Mouse (Mus musculus): ENCODE results near the gene Teddm1a.

DNA sequence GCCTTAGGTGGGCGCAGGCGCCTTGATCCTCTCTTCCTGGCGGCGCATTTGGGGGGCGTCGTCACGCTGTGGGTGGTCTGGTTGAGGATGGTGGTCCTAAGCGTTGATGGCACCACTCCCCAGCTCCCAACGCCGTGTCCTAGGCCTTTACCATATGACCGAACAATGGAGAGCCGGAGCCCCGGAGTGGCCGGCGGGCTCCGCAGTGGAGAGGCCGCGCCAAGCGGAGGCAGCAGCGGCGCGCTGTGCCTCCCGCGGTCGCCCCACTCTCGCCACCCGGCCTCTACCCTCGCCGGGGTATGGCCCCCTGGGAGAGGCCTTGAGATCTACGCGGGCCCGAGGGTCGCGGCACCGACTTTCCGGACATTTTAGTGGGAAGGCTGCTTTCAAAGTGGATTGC is 8.8 kb downstream of the Teddm1a start:
- TF ChIP-seq POLR2A (IDR thresholded peaks at IDR 0.05; ENCODE audit: insufficient read depth, low read depth, low read length) (no peak), CTCF (IDR thresholded peaks at IDR 0.05) (no peak), EP300 (IDR thresholded peaks at IDR 0.05; ENCODE audit: insufficient read depth, low read depth, low read length) (no peak)
